Mouse (Mus musculus) central nervous system, embryonic 11.5 days (tissue): ENCODE measurements around the gene Atp6v1g3. TPM values are rescaled to one million over a fixed set of nuclear protein-coding genes. Genes with fewer than 3 reads are reported as not detected.

ENCODE experiments used
- polyA plus RNA-seq: library from polyadenylated mRNA; depleted of rRNA; stranded (reverse); fragments of >200 nt; gene quantifications from 2 replicates; pipeline ENCODE4 v1.2.3, GENCODE M21; 2012; rRNA removed

Gene Atp6v1g3
- polyA plus RNA-seq, result 0.29 TPM in 1 of 2 replicates, not detected in the other

DNA sequence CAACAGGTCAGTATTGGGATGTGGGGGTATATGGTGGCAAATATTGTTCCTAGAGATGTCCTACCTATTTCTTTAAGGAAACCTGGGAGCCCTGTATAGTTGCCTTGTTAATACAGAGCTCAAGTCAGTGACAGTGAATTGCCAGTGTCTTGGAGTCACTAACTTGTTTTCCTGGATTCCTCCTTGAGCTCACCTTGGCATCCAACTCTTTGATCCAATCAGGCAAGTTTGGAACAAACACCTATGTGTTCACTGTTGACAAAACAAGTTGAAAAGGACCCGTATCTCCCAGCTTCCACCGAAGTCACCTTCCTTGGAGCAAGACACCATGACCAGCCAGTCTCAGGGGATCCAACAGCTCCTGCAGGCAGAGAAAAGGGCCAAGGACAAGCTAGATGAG is at the start of gene Atp6v1g3:
Gene Atp6v1g3, plus strand, starts transcription at position 301 of the 400 bp plus-strand sequence.

Other genes with a start within 250 kb of the Atp6v1g3 start
- gene Ptprc, start 98.0 kb upstream of the Atp6v1g3 start, polyA plus RNA-seq, result 1.7 and 2.0 TPM in 2 replicates